Mouse (Mus musculus): ENCODE measurements at regions not wholly inside any gene's neighbourhood (a gene's known extent, or its start where the extent isn't known, plus 50 kb on each side); places are given as distances from the start of the nearest gene placed in this dataset.

GRCm38 (mm10) chr6:52424440-52424839 lies 111.1 kb downstream of the Evx1 start:
- DNase-seq: no peak
- no peak overlapping the region for H3K27ac ChIP-seq (ENCODE audit: control insufficient read depth, insufficient read depth, low read length)
- 26% methylated on average over 5 of the region's 5 CpGs for WGBS
- H3K4me1 ChIP-seq (replicated peaks; ENCODE audit: control insufficient read depth, insufficient read depth, low read length): no peaks in the 10 kb centered on the region
- TF ChIP-seq POLR2A (IDR thresholded peaks at IDR 0.05; ENCODE audit: control insufficient read depth, extremely low read depth, insufficient read depth, low read length, poor library complexity) (no peak), CTCF (IDR thresholded peaks at IDR 0.05; ENCODE audit: borderline replicate concordance, control insufficient read depth, extremely low read depth, insufficient read depth, low read length, poor library complexity) (no peak)
- no peak overlapping the region for H3K4me3 ChIP-seq (ENCODE audit: control insufficient read depth, insufficient read depth, low read length)
- H3K36me3 ChIP-seq (ENCODE audit: control insufficient read depth, insufficient read depth, low read length): no peaks in the 10 kb centered on the region
- H3K27me3 ChIP-seq (ENCODE audit: control insufficient read depth, insufficient read depth, low read length): no peaks in the 10 kb centered on the region

DNA sequence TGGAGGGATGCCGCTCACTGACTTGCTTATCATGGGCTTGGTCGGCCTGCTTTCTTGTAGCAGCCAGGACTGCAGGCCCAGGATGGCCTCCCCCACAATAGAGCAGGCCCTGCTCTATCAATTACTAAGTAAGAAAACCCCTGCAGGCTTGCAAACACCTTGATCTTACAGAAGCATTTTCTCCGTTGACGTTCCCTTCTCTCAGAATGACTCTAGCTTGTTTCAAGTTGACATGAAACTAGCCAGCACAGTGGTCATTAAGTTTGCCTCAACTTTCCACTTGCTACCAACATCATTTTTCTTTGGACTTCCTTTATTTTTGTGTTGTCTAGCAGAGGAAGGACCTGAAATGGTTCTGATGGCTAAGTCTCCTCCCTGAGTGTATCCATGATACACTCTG lies 111.8 kb downstream of the Evx1 start:
- H3K27me3 ChIP-seq (ENCODE audit: control insufficient read depth, insufficient read depth, low read length): no peaks in the 10 kb centered on the region
- no peaks in the 10 kb centered on the region for H3K36me3 ChIP-seq (ENCODE audit: control insufficient read depth, insufficient read depth, low read length)
- DNase-seq: no peak
- H3K4me1 ChIP-seq (replicated peaks; ENCODE audit: control insufficient read depth, insufficient read depth, low read length): no peaks in the 10 kb centered on the region
- no peak overlapping the region for H3K27ac ChIP-seq (ENCODE audit: control insufficient read depth, insufficient read depth, low read length)
- WGBS: 94% methylated on average over 4 of the region's 4 CpGs
- no peak for TF ChIP-seq CTCF (IDR thresholded peaks at IDR 0.05; ENCODE audit: borderline replicate concordance, control insufficient read depth, extremely low read depth, insufficient read depth, low read length, poor library complexity)
- TF ChIP-seq POLR2A (IDR thresholded peaks at IDR 0.05; ENCODE audit: control insufficient read depth, extremely low read depth, insufficient read depth, low read length, poor library complexity): no peak
- no peak overlapping the region for H3K4me3 ChIP-seq (ENCODE audit: control insufficient read depth, insufficient read depth, low read length)

DNA sequence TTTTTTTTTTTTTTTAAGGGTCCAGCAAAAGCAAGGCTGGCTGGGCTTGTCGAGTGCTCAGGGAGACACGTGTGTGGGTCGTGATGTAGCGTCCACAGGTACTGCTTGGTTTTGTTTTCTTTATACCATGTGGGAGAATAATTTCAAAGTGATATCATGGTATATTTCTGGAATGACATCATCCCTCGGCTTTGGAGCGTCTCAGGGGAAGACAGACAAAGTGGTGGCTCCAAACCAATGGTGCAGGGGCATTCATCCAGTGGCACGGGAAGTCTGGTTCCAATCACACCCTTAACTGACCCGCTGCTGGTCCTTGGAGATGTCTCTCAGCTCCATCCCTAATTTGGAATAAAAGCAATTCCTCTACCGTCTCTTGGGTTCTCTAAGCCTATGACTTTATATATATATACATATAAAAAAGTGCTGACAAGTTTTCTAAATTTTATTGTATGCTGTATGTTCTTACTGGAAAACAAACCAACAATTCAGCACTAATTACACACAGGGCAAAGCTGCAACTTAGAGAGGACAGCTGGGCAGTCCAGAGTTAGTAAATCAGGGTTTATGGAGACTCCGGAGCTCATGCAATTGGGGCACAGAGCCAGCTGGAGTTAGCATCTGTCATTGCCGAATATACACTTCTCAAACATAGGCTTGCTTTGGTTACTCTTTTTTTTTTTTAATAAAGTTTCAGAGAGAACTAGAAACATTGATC lies 115.3 kb downstream of the Evx1 start:
- DNase-seq: no peak
- WGBS: 93% methylated on average over 11 of the region's 11 CpGs
- Histone ChIP-seq H3K4me3 (ENCODE audit: control insufficient read depth, insufficient read depth, low read length) (no peak overlapping the region), H3K27me3 (ENCODE audit: control insufficient read depth, insufficient read depth, low read length) (no peaks in the 10 kb centered on the region), H3K36me3 (ENCODE audit: control insufficient read depth, insufficient read depth, low read length) (no peaks in the 10 kb centered on the region), H3K27ac (ENCODE audit: control insufficient read depth, insufficient read depth, low read length) (no peak overlapping the region), H3K4me1 (replicated peaks; ENCODE audit: control insufficient read depth, insufficient read depth, low read length) (no peaks in the 10 kb centered on the region)
- no peak for TF ChIP-seq CTCF (IDR thresholded peaks at IDR 0.05; ENCODE audit: borderline replicate concordance, control insufficient read depth, extremely low read depth, insufficient read depth, low read length, poor library complexity)
- TF ChIP-seq POLR2A (IDR thresholded peaks at IDR 0.05; ENCODE audit: control insufficient read depth, extremely low read depth, insufficient read depth, low read length, poor library complexity): no peak

DNA sequence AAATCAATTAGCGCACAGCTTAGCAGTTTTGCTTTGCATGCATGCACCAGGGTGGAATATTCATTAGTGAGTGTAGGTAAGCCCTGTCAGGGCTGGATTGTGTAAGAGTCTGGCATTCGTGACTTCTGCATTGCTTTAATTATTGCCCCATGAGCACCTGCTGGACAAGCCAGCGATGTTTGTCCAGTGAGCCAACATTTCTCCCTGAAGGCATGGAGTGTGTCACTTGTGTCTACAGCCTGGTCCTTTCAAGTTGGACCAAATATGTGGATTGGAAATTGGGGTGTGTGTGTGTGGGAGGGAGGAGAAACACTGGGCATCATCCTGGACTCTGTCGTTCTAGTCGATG lies 115.9 kb downstream of the Evx1 start:
- Histone ChIP-seq H3K27ac (ENCODE audit: control insufficient read depth, insufficient read depth, low read length) (no peak overlapping the region), H3K4me3 (ENCODE audit: control insufficient read depth, insufficient read depth, low read length) (no peak overlapping the region), H3K36me3 (ENCODE audit: control insufficient read depth, insufficient read depth, low read length) (no peaks in the 10 kb centered on the region), H3K4me1 (replicated peaks; ENCODE audit: control insufficient read depth, insufficient read depth, low read length) (no peaks in the 10 kb centered on the region), H3K27me3 (ENCODE audit: control insufficient read depth, insufficient read depth, low read length) (no peaks in the 10 kb centered on the region)
- TF ChIP-seq CTCF (IDR thresholded peaks at IDR 0.05; ENCODE audit: borderline replicate concordance, control insufficient read depth, extremely low read depth, insufficient read depth, low read length, poor library complexity) (no peak), POLR2A (IDR thresholded peaks at IDR 0.05; ENCODE audit: control insufficient read depth, extremely low read depth, insufficient read depth, low read length, poor library complexity) (no peak)
- 95% methylated on average over 5 of the region's 5 CpGs for WGBS
- DNase-seq: no peak

DNA sequence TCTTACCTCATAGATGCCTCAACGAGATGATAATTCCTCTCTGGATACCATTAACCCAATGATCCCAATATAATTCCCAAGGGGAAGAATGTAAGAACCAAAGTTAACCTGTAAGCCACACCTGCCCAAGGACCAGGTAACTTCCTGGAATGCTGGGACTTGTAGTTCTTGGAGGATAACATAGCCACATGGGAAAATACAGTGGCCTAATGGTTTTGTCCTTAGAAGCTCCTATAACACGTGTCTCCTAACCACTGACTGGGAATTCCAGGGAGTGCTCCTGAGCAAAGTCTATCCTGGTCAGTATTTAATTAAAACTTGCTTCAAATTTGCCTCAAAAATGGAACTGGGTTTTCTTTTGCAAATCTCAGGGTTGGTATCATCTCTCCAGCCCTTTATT lies 119.9 kb downstream of the Evx1 start:
- WGBS: 70% methylated on average over 2 of the region's 2 CpGs
- Histone ChIP-seq H3K36me3 (ENCODE audit: control insufficient read depth, insufficient read depth, low read length) (no peaks in the 10 kb centered on the region), H3K4me3 (ENCODE audit: control insufficient read depth, insufficient read depth, low read length) (no peak overlapping the region), H3K27me3 (ENCODE audit: control insufficient read depth, insufficient read depth, low read length) (no peaks in the 10 kb centered on the region), H3K27ac (ENCODE audit: control insufficient read depth, insufficient read depth, low read length) (no peak overlapping the region), H3K4me1 (replicated peaks; ENCODE audit: control insufficient read depth, insufficient read depth, low read length) (no peaks in the 10 kb centered on the region)
- no peak for DNase-seq
- no peak for TF ChIP-seq CTCF (IDR thresholded peaks at IDR 0.05; ENCODE audit: borderline replicate concordance, control insufficient read depth, extremely low read depth, insufficient read depth, low read length, poor library complexity)
- no peak for TF ChIP-seq POLR2A (IDR thresholded peaks at IDR 0.05; ENCODE audit: control insufficient read depth, extremely low read depth, insufficient read depth, low read length, poor library complexity)

DNA sequence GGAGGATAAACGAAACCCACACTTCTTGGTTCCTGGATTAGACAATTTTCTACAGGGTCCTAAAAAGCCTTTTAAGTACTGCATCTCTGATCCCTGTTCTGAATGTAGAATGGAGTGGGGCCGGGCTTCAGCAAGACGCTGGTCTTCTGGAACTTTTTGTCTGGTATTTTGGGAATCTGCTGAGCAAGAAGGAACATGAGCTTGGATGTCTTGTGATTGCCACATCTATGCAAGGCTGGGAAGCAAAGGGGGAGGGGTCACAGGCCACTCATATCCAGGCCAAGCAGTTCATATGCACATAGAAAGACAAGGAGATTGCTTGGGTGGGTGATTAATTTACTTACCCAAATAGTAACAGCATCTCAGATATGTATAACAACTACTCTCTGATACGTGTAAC lies 121.5 kb downstream of the Evx1 start:
- DNase-seq: no peak
- Histone ChIP-seq H3K36me3 (ENCODE audit: control insufficient read depth, insufficient read depth, low read length) (no peaks in the 10 kb centered on the region), H3K27ac (ENCODE audit: control insufficient read depth, insufficient read depth, low read length) (no peak overlapping the region), H3K4me1 (replicated peaks; ENCODE audit: control insufficient read depth, insufficient read depth, low read length) (no peaks in the 10 kb centered on the region), H3K4me3 (ENCODE audit: control insufficient read depth, insufficient read depth, low read length) (no peak overlapping the region), H3K27me3 (ENCODE audit: control insufficient read depth, insufficient read depth, low read length) (no peaks in the 10 kb centered on the region)
- WGBS: 93% methylated on average over 4 of the region's 4 CpGs
- TF ChIP-seq POLR2A (IDR thresholded peaks at IDR 0.05; ENCODE audit: control insufficient read depth, extremely low read depth, insufficient read depth, low read length, poor library complexity) (no peak), CTCF (IDR thresholded peaks at IDR 0.05; ENCODE audit: borderline replicate concordance, control insufficient read depth, extremely low read depth, insufficient read depth, low read length, poor library complexity) (no peak)

DNA sequence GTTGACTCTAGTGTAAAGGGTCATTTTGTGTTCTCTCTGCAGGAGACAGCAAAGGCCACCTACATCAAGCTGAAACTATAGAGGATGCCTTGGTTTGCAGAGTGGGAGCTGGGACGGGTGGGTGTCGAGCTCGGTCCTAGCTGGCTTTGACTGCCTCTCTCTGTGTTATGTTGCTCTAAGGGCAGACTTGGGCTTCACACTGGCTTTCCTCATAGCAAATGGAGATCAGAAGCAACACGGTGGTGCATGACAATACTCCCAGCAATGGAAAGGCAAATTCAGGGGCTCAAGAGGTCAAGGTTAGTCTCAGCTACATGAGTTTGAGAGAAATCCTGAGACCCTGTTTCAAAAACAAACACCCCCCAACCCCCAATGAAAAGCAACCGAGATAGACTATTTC lies 122.1 kb downstream of the Evx1 start:
- H3K27ac ChIP-seq (ENCODE audit: control insufficient read depth, insufficient read depth, low read length): no peak overlapping the region
- H3K27me3 ChIP-seq (ENCODE audit: control insufficient read depth, insufficient read depth, low read length): no peaks in the 10 kb centered on the region
- H3K4me1 ChIP-seq (replicated peaks; ENCODE audit: control insufficient read depth, insufficient read depth, low read length): no peaks in the 10 kb centered on the region
- no peak for DNase-seq
- TF ChIP-seq CTCF (IDR thresholded peaks at IDR 0.05; ENCODE audit: borderline replicate concordance, control insufficient read depth, extremely low read depth, insufficient read depth, low read length, poor library complexity): no peak
- no peak for TF ChIP-seq POLR2A (IDR thresholded peaks at IDR 0.05; ENCODE audit: control insufficient read depth, extremely low read depth, insufficient read depth, low read length, poor library complexity)
- H3K36me3 ChIP-seq (ENCODE audit: control insufficient read depth, insufficient read depth, low read length): no peaks in the 10 kb centered on the region
- no peak overlapping the region for H3K4me3 ChIP-seq (ENCODE audit: control insufficient read depth, insufficient read depth, low read length)
- 95% methylated on average over 5 of the region's 5 CpGs for WGBS
